Mouse (Mus musculus): Measurements from ENCODE around the gene Ddb2. TPM values are rescaled to one million over a fixed set of nuclear protein-coding genes. Genes with fewer than 3 reads are reported as not detected.

The Ddb2 gene
- polyA plus RNA-seq, 1 experiment from 2014 or later: 8.3 TPM

DNA sequence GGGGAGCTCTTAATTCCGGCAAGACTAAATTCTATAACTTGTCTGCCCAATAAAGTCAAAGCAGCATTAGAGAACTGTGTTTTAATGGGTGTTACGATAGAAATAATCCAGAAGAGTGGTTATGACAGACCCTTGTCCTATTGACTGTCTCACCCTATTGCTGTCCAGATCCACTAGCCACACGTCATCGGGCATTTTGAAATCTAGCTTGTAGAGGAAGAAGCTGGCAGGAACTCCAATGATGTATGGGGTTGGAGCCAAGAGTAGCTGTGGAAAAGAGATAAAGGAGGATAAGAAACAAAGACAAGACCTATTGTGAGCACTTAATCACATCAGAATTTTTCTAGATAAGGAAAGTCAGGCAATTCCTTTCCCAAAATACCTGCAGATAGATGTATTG is 61.3 kb downstream of the Ddb2 start:
- DNase-seq (ENCODE audit: low spot score): no peak
- Histone ChIP-seq H3K9me3 (no peaks in the 10 kb centered on the region), H3K36me3 (peaks cover 79% of the 10 kb centered on the region), H3K4me1 (replicated peaks) (peaks cover 3% of the 10 kb centered on the region), H3K4me3 (no peak overlapping the region), H3K27me3 (ENCODE audit: insufficient read depth, poor library complexity, severe bottlenecking) (no peaks in the 10 kb centered on the region), H3K27ac (no peak overlapping the region)
- 89% methylated on average over 4 of the region's 4 CpGs for WGBS

- 91% methylated on average over 25 of the region's 25 CpGs for WGBS
- H3K27ac ChIP-seq: no peak overlapping the region
- peaks cover 87% of the 10 kb centered on the region for H3K36me3 ChIP-seq
- no peaks in the 10 kb centered on the region for H3K27me3 ChIP-seq (ENCODE audit: insufficient read depth, poor library complexity, severe bottlenecking)
- H3K4me3 ChIP-seq: no peak overlapping the region
- H3K4me1 ChIP-seq (replicated peaks): no peaks in the 10 kb centered on the region
- H3K9me3 ChIP-seq: no peaks in the 10 kb centered on the region
- DNase-seq (ENCODE audit: low spot score): no peak
These were observed 67.0 kb downstream of the Ddb2 start for GRCm38 (mm10) chr2:91169587-91170322.

DNA sequence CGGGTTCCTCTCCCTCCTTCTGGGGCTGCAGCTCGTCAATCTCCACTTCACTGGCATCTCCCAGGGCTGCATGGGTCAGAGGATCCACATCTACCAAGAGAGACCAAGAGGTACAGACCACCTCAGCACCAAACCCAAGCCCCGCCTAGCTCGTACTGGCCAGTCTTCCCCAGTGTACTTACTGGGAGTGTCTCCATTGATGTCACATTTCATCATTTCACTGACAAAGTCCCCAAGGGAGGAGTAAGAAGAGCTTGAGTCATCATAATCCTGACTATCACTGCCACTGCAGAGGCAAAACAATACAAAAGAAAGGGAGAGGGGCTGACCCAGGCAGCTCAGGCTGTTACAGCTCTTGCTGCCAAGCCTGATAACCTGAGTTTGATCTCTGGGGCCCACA is 69.2 kb downstream of the Ddb2 start:
- Histone ChIP-seq H3K36me3 (peaks cover 85% of the 10 kb centered on the region), H3K4me1 (replicated peaks) (no peaks in the 10 kb centered on the region), H3K9me3 (no peaks in the 10 kb centered on the region), H3K27me3 (ENCODE audit: insufficient read depth, poor library complexity, severe bottlenecking) (no peaks in the 10 kb centered on the region), H3K27ac (no peak overlapping the region), H3K4me3 (no peak overlapping the region)
- no peak for DNase-seq (ENCODE audit: low spot score)
- 77% methylated on average over 4 of the region's 4 CpGs for WGBS

- peaks cover 89% of the 10 kb centered on the region for H3K36me3 ChIP-seq
- 91% methylated on average over 6 of the region's 6 CpGs for WGBS
These were observed 71.8 kb downstream of the Ddb2 start for GRCm38 (mm10) chr2:91164991-91165390.

DNA sequence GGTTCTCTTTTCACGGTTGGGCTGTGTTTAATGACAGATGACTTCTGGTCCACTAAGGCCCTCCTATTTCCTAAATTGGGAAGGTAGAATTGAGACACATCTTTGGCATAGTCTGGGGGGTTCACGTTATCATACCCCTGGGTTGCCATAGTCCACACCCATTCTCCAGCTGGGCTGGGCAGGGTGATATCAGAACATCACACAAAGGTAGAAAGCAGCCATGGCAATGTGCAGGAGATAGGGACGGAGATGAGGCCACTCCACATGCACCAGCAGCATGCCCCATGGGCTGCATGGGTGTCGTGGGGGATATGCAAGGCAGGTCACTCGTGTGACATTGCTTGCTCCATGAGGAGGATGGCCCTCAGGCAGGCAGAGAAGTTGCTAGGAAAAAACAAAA is 73.2 kb downstream of the Ddb2 start:
- Histone ChIP-seq H3K36me3 (peaks cover 92% of the 10 kb centered on the region), H3K4me3 (no peak overlapping the region), H3K27ac (no peak overlapping the region), H3K4me1 (replicated peaks) (no peaks in the 10 kb centered on the region), H3K9me3 (no peaks in the 10 kb centered on the region), H3K27me3 (ENCODE audit: insufficient read depth, poor library complexity, severe bottlenecking) (no peaks in the 10 kb centered on the region)
- WGBS: 89% methylated on average over 5 of the region's 5 CpGs
- no peak for DNase-seq (ENCODE audit: low spot score)

More at GRCm38 (mm10) chr2:91164991-91165390, 71.8 kb downstream of the Ddb2 start:
- no peak for DNase-seq (ENCODE audit: low spot score)
- Histone ChIP-seq H3K9me3 (no peaks in the 10 kb centered on the region), H3K4me1 (replicated peaks) (no peaks in the 10 kb centered on the region), H3K27ac (no peak overlapping the region), H3K4me3 (no peak overlapping the region), H3K27me3 (ENCODE audit: insufficient read depth, poor library complexity, severe bottlenecking) (no peaks in the 10 kb centered on the region)

DNA sequence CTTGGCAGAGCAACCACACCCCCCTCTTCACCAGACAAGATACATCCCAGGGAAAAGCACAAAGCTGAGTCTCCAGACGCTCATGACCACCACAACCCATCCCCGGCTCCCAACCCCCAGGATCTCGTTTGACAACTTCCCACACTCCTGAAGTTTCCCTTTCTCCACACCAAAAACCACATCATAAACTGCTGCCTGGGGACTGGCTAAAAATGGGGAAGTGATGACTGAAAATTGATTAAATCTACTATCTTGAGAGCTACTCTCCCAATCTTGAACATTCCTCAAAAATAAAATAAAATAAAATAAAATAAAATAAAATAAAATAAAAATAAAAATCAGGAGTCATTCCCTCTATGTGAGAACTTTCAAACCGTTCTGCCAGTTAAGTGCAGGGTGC is 73.8 kb downstream of the Ddb2 start:
- 91% methylated on average over 4 of the region's 4 CpGs for WGBS
- Histone ChIP-seq H3K36me3 (peaks cover 94% of the 10 kb centered on the region), H3K4me1 (replicated peaks) (no peaks in the 10 kb centered on the region), H3K27ac (no peak overlapping the region), H3K9me3 (no peaks in the 10 kb centered on the region), H3K27me3 (ENCODE audit: insufficient read depth, poor library complexity, severe bottlenecking) (no peaks in the 10 kb centered on the region), H3K4me3 (no peak overlapping the region)
- DNase-seq (ENCODE audit: low spot score): no peak

Other genes with a start within 250 kb of the Ddb2 start
- gene Rapsn, start 201.4 kb downstream of the Ddb2 start, polyA plus RNA-seq (2016; fragmentation: Nextera tagmentation; extraction: Ambion mirVana): 0.41 and 1.7 TPM in 2 replicates
- 341 and 347 TPM in 2 replicates for gene Psmc3, start 183.0 kb downstream of the Ddb2 start, polyA plus RNA-seq (2016; fragmentation: Nextera tagmentation; extraction: Ambion mirVana)
- 21.3 and 25.8 TPM in 2 replicates for gene Slc39a13, start 166.6 kb downstream of the Ddb2 start, polyA plus RNA-seq (2016; fragmentation: Nextera tagmentation; extraction: Ambion mirVana)
- gene Spi1, start 154.6 kb downstream of the Ddb2 start, polyA plus RNA-seq (2016; fragmentation: Nextera tagmentation; extraction: Ambion mirVana): 4.3 TPM in 2 replicates
- 0.32 TPM in 1 of 2 replicates, not detected in the other for gene Mybpc3, start 118.8 kb downstream of the Ddb2 start, polyA plus RNA-seq (2016; fragmentation: Nextera tagmentation; extraction: Ambion mirVana)
- gene Madd, start 53.1 kb downstream of the Ddb2 start, polyA plus RNA-seq (2016; fragmentation: Nextera tagmentation; extraction: Ambion mirVana): 17.1 and 23.1 TPM in 2 replicates
- 2.0 and 2.1 TPM in 2 replicates for gene Nr1h3, start 34.1 kb downstream of the Ddb2 start, polyA plus RNA-seq (2016; fragmentation: Nextera tagmentation; extraction: Ambion mirVana)
- 29.6 and 34.9 TPM in 2 replicates for gene Acp2, start 34.1 kb downstream of the Ddb2 start, polyA plus RNA-seq (2016; fragmentation: Nextera tagmentation; extraction: Ambion mirVana)
- gene Pacsin3, start 19.0 kb upstream of the Ddb2 start, polyA plus RNA-seq (2016; fragmentation: Nextera tagmentation; extraction: Ambion mirVana): 30.0 and 38.5 TPM in 2 replicates
- 93.6 and 94.4 TPM in 2 replicates for gene Arfgap2, start 28.0 kb upstream of the Ddb2 start, polyA plus RNA-seq (2016; fragmentation: Nextera tagmentation; extraction: Ambion mirVana)
- 86.4 and 96.7 TPM in 2 replicates for gene 1110051M20Rik, start 207.7 kb upstream of the Ddb2 start, polyA plus RNA-seq (2016; fragmentation: Nextera tagmentation; extraction: Ambion mirVana)
- 6.4 and 7.6 TPM in 2 replicates for gene Lrp4, start 220.5 kb upstream of the Ddb2 start, polyA plus RNA-seq (2016; fragmentation: Nextera tagmentation; extraction: Ambion mirVana)